Mouse (Mus musculus) right cerebral cortex, postnatal 36 days (tissue): Measurements from ENCODE around the gene Hpse2.
A peak's percentile ranks its signal among the peaks of the same experiment; 100 is the strongest.

Source experiments
- DNase-seq, 2 experiments: peaks; one replicate each; pipeline ENCODE4 v3.0.0; 2022; ENCODE audit warnings: low spot score in 2 of 2, mixed read lengths in 1 of 2

The Hpse2 gene

GRCm38 (mm10) chr19:42779531-42780155, 608.5 kb downstream of the Hpse2 start, which contains the start of gene Hps1:
TSS of gene Hps1 (minus strand) at chr19:42779978.
- DNase-seq = peak; percentile 88 to 90

- DNase-seq = no peak
These were observed 610.4 kb downstream of the Hpse2 start for GRCm38 (mm10) chr19:42777801-42778200.

GRCm38 (mm10) chr19:42776813-42777212, 611.3 kb downstream of the Hpse2 start:
- DNase-seq = no peak

GRCm38 (mm10) chr19:42770141-42770872, 617.8 kb downstream of the Hpse2 start:
- DNase-seq = no peak

- DNase-seq = no peak
These were observed 618.5 kb downstream of the Hpse2 start for GRCm38 (mm10) chr19:42769648-42770047.

- no peak for DNase-seq
These were observed 620.8 kb downstream of the Hpse2 start for GRCm38 (mm10) chr19:42767361-42767760.

GRCm38 (mm10) chr19:42764398-42764797, 623.8 kb downstream of the Hpse2 start:
- no peak for DNase-seq

- DNase-seq = no peak
These were observed 631.5 kb downstream of the Hpse2 start for GRCm38 (mm10) chr19:42756671-42757070.

GRCm38 (mm10) chr19:42755148-42755870, 632.8 kb downstream of the Hpse2 start:
- no peak for DNase-seq

GRCm38 (mm10) chr19:42753141-42753917, 634.8 kb downstream of the Hpse2 start:
- peak in 1 of 2 experiments; percentile 17 for DNase-seq

- DNase-seq = peak; percentile 28 to 30
These were observed 635.7 kb downstream of the Hpse2 start, which contains the start of gene Pyroxd2 for GRCm38 (mm10) chr19:42752363-42752931. TSS of gene Pyroxd2 (minus strand) at chr19:42752775.

- no peak for DNase-seq
These were observed 638.0 kb downstream of the Hpse2 start for GRCm38 (mm10) chr19:42750196-42750595.

GRCm38 (mm10) chr19:42746702-42747101, 641.5 kb downstream of the Hpse2 start:
- no peak for DNase-seq

- no peak for DNase-seq
These were observed 642.3 kb downstream of the Hpse2 start for GRCm38 (mm10) chr19:42745869-42746224.

GRCm38 (mm10) chr19:42745084-42745868, 642.9 kb downstream of the Hpse2 start:
- no peak for DNase-seq

GRCm38 (mm10) chr19:42744162-42744586, 644.0 kb downstream of the Hpse2 start:
- peak; percentile 28 to 43 for DNase-seq

GRCm38 (mm10) chr19:42743261-42743660, 644.9 kb downstream of the Hpse2 start:
- no peak for DNase-seq

GRCm38 (mm10) chr19:42741884-42742283, 646.3 kb downstream of the Hpse2 start:
- DNase-seq = peak in 1 of 2 experiments; percentile 36

GRCm38 (mm10) chr19:42740163-42740899, 647.8 kb downstream of the Hpse2 start:
- no peak for DNase-seq

- no peak for DNase-seq
These were observed 648.4 kb downstream of the Hpse2 start for GRCm38 (mm10) chr19:42739734-42740133.
